Mouse (Mus musculus): ENCODE measurements at regions not wholly inside any gene's neighbourhood (a gene's known extent, or its start where the extent isn't known, plus 50 kb on each side); places are given as distances from the start of the nearest gene placed in this dataset.
"Not testable (repeated sequence)": the region's sequence is repeated elsewhere in the genome, so short reads cannot be mapped to it uniquely, and the experiment has no call there.

GRCm38 (mm10) chr7:138758386-138758785 is 87.5 kb upstream of the Ppp2r2d start:
- ATAC-seq (ENCODE audit: poor library complexity, severe bottlenecking), result peak; percentile 45; the same call in 1 of the 2 replicates

DNA sequence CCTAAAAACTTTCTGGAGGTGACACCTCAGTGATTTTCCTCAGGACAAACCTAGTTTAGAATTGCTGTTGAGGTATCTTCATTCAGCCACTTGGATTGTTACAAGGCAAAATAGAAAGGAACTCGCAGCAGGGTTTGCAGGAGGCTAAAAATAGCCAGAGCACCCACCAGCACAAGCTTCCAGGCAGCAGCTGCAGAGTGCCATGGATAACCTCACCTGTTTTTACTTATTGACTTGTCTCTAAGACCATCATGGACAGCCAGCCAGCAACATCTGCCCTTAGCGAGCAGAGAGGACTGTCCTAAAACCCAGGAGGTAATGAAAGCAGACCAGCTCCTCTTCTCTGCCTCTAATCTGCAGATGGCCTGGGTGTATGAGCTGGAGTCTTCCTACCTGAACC is 97.4 kb upstream of the Ppp2r2d start:
- ATAC-seq (ENCODE audit: poor library complexity, severe bottlenecking), result no peak

- ATAC-seq (ENCODE audit: poor library complexity, severe bottlenecking), result no peak
Measured at GRCm38 (mm10) chr7:138746616-138747015, 99.3 kb upstream of the Ppp2r2d start.

- no peak for ATAC-seq (ENCODE audit: poor library complexity, severe bottlenecking)
Measured at GRCm38 (mm10) chr7:138742516-138742845, 103.4 kb upstream of the Ppp2r2d start.

DNA sequence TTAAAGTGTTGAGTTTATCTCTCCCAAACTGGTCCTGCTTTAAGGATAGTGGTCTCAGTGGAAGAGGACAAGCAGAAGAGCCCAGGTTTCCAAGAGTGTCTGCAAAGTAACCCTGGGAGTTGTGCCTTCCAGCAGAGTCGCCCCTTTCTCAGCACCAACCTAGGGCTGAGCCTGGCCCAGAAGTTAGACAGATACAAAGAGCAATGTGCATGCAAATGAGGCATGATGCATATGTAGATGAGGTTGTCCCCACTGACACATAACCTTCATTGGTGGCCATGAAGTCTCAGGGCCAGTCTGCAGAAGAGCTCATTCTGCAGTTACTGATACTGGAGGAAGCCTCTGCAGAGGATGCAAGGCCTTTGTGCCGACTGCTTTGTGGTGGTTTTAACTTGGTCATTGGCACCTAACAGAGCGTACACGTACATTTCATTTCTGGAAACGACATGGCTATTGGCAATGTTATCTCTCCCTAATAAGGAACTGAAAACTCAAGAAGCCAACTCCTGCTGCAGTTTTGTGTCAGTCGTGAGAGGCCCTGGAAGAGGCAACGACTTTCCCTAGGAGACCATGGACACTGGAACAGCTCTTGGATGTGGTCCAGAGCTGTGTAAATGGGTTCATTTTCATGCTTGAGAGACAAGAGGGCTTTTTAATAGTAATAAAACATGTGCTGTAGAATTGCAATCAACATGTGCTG is 103.9 kb upstream of the Ppp2r2d start:
- no peak for ATAC-seq (ENCODE audit: poor library complexity, severe bottlenecking)

DNA sequence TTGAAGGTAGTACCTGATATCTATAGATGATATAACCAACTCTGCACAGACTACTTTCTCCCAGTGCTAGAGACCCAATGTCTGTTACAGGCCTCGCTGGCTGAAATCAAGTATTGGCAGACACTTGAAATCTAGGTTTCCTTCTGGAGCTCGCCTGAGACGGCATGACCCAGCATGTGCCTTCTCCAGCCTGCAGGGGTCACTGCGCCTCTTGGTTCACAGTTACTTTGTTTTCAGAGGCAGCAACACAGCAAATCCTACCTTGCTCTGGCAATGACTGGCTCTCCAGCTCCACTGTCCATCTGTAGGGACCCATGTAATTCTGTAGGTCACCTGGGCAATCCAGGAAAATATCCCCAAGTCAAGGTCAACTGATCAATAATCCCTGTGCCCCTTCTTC is 111.6 kb upstream of the Ppp2r2d start:
- 0 out of 2 replicates have a peak, but pooled peaks have one; percentile 35 for ATAC-seq (ENCODE audit: poor library complexity, severe bottlenecking)

- no peak for ATAC-seq (ENCODE audit: poor library complexity, severe bottlenecking)
Measured at GRCm38 (mm10) chr7:138724829-138725228, 121.0 kb upstream of the Ppp2r2d start.

DNA sequence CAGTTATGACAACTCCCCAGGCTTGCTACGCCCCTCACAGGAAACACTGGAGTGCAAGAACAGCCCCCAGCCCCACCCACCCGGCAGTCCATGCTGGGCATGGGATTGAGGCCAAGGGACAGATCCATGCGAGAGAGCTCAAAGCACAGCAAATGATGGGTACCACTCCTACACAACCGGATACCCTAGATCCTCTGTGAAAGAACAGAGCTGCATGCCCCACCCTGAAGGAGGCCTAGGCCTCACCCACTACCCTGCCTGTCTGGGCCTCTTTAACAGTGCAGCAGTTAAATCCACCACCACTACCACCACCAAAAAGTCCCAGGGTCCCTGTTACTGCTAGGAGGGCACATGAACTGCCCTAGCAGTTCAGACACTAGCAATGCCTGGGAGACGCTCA is 126.3 kb upstream of the Ppp2r2d start:
- ATAC-seq (ENCODE audit: poor library complexity, severe bottlenecking), result no peak

DNA sequence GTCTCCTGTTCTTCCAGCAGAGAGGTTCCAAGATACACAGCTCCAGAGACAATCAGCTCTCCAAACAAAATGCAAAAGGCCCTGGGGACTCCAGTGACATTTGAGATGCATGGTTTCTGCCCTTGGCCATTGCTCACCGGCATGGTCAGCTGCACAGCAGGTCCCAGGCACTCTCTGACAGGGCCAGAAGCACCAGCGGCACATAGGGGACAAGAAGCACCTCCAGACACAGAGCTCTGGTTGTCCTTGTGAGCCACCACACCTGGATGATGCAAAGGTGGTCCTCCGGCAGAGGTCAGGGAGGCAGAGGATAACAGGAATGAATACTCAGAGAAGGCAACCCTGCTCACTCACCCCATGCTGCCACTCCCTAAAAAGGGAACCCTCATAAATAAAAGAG is 126.8 kb upstream of the Ppp2r2d start:
- no peak for ATAC-seq (ENCODE audit: poor library complexity, severe bottlenecking)

DNA sequence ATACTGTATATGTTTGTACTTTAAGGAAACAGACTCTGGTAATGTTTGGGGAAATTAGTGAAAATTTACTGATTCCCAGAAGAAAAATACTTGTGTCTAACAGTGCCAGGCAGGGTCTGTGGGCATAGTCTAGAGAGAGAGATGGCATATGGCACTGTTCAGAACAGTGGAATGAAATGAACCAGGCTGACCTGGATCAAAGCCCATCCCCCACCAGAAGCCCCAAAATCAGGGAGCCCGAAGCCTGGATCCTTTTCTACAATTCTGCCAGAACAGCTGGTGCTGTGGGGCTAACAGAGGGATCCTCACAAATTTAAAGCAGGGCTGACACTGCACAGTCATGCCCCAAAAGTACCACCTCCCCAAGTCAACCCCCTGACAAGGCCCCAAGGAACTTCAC is 131.1 kb upstream of the Ppp2r2d start:
- no peak for ATAC-seq (ENCODE audit: poor library complexity, severe bottlenecking)

- no peak for ATAC-seq (ENCODE audit: poor library complexity, severe bottlenecking)
Measured at GRCm38 (mm10) chr7:138708373-138708772, 137.5 kb upstream of the Ppp2r2d start.

GRCm38 (mm10) chr7:138699599-138699998 is 146.3 kb upstream of the Ppp2r2d start:
- ATAC-seq (ENCODE audit: poor library complexity, severe bottlenecking), result not testable (repeated sequence)

- no peak for ATAC-seq (ENCODE audit: poor library complexity, severe bottlenecking)
Measured at GRCm38 (mm10) chr7:138682161-138682560, 163.7 kb upstream of the Ppp2r2d start.

DNA sequence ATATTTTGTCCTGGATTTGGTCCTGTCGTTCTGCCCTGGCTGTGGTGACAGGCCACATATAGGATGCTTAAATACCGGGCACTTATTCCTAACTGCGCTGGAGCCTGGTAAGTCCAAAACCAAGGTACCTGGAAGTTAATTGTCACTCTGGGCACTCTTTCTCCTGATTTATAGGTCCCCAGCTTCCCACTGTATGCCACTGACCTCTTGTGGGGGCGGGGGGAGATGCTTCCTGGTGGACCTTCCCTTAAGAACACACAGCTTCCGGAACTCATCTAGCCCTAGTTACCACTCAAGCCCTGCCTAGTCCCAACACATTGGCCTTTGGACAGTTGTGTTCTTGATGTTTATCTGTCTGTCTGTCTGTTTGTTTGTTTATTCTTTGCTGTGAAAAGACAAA is 165.3 kb upstream of the Ppp2r2d start:
- no peak for ATAC-seq (ENCODE audit: poor library complexity, severe bottlenecking)

GRCm38 (mm10) chr7:138679575-138679974 is 166.3 kb upstream of the Ppp2r2d start:
- no peak for ATAC-seq (ENCODE audit: poor library complexity, severe bottlenecking)

GRCm38 (mm10) chr7:138672959-138673358 is 172.9 kb upstream of the Ppp2r2d start:
- ATAC-seq (ENCODE audit: poor library complexity, severe bottlenecking), result no peak

DNA sequence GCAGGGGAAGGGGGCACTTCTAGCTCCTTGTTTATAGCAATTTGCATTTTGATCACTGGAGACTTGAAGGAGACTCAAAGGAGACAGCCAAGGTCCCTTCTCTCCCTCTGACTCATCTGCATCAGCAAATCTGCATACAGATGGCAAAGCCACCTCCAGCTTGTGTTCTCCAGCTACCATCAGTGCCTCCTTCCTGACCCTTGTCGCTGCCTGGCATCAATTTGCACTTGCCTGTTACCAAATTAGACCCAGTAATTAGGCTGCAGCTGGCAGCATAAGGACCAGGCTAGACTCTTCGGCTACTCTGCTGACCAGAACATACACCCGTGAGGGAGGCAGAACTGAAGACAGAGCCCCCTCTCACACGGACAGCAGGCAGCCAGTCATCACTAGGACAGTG is 177.5 kb upstream of the Ppp2r2d start:
- no peak for ATAC-seq (ENCODE audit: poor library complexity, severe bottlenecking)

- ATAC-seq (ENCODE audit: poor library complexity, severe bottlenecking), result no peak
Measured at GRCm38 (mm10) chr7:138660124-138660523, 185.8 kb upstream of the Ppp2r2d start.

- no peak for ATAC-seq (ENCODE audit: poor library complexity, severe bottlenecking)
Measured at GRCm38 (mm10) chr7:138657521-138657920, 188.4 kb upstream of the Ppp2r2d start.

- ATAC-seq (ENCODE audit: poor library complexity, severe bottlenecking), result no peak
Measured at GRCm38 (mm10) chr7:138657076-138657475, 188.8 kb upstream of the Ppp2r2d start.

GRCm38 (mm10) chr7:138655940-138656339 is 189.9 kb upstream of the Ppp2r2d start:
- ATAC-seq (ENCODE audit: poor library complexity, severe bottlenecking), result no peak

DNA sequence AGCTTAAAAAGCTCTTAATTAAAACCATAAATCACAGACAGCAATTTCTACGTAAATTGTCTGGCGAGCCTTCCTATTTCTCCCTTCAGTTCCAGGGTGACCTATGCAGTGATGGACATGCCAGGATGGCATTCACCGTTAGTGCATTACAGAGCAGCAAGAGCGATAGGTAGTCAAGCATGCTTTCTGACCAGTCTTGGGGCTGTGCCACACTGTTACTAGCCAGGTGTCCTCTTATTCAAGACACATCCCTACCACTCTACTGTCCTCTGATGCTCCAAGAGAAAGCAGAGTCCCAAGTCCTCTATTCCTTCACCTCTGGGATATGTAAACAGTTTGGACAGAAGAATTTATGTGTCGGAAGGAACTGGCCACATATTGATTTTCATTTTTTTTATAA is 194.9 kb upstream of the Ppp2r2d start:
- no peak for ATAC-seq (ENCODE audit: poor library complexity, severe bottlenecking)

GRCm38 (mm10) chr7:138647636-138648035 is 198.2 kb upstream of the Ppp2r2d start:
- ATAC-seq (ENCODE audit: poor library complexity, severe bottlenecking), result no peak
